Mouse (Mus musculus) embryonic facial prominence, embryonic 14.5 days (tissue): ENCODE measurements at regions not wholly inside any gene's neighbourhood (a gene's known extent, or its start where the extent isn't known, plus 50 kb on each side); places are given as distances from the start of the nearest gene placed in this dataset.

ENCODE experiments used
- ATAC-seq: fragments of 200-750 bp; cut with Nextera tagmentation; 2 replicates; pipeline ENCODE4 v1.8.0; 2017; ENCODE audit warnings: low read depth, moderate number of reproducible peaks, moderate TSS enrichment
- DNase-seq: peaks from one replicate; pipeline ENCODE4 v3.0.0-alpha.2; 2015; ENCODE audit warnings: low spot score
- H3K27ac ChIP-seq: fragments of 300-500 bp; sonication (generic); replicated peaks from 2 replicates; pipeline ENCODE4 v1.5.1; 2014; ENCODE audit warnings: low read depth, mild to moderate bottlenecking, low read length, moderate library complexity
- H3K27me3 ChIP-seq: fragments of 300-500 bp; sonication (generic); replicated peaks from 2 replicates; pipeline ENCODE4 v1.6.1; 2014; ENCODE audit warnings: low read length; ENCODE audit not compliant: control insufficient read depth, insufficient read depth
- H3K36me3 ChIP-seq: fragments of 300-500 bp; sonication (generic); 2 replicates; pipeline ENCODE4 v1.6.1; 2014; ENCODE audit warnings: low read length, mixed read lengths; ENCODE audit not compliant: control insufficient read depth, insufficient read depth
- H3K4me1 ChIP-seq: fragments of 300-500 bp; sonication (generic); 2 replicates; pipeline ENCODE4 v1.6.1; 2014; ENCODE audit warnings: antibody characterized with exemption, low read length; ENCODE audit not compliant: control insufficient read depth, insufficient read depth
- H3K4me2 ChIP-seq: fragments of 300-500 bp; sonication (generic); 2 replicates; pipeline ENCODE4 v1.6.1; 2014; ENCODE audit warnings: low read depth, mild to moderate bottlenecking, low read length, moderate library complexity, mixed read lengths
- H3K4me3 ChIP-seq: fragments of 300-500 bp; sonication (generic); 2 replicates; pipeline ENCODE4 v1.5.1; 2014; ENCODE audit warnings: low read depth, mild to moderate bottlenecking, low read length
- H3K9ac ChIP-seq: fragments of 300-500 bp; sonication (generic); 2 replicates; pipeline ENCODE4 v1.6.1; 2014; ENCODE audit warnings: low read depth, mild to moderate bottlenecking, low read length, moderate library complexity, mixed read lengths
- H3K9me3 ChIP-seq: fragments of 300-500 bp; sonication (generic); 2 replicates; pipeline ENCODE4 v1.6.1; 2016; ENCODE audit warnings: low read length; ENCODE audit not compliant: control insufficient read depth
- WGBS: fragments of 180-500 bp; shearing (Covaris S2); extraction: QIAGEN DNeasy Blood & Tissue Kit; methylation state at CpG from one replicate; pipeline ENCODE4 v1.1.7; 2014; 5-methylcytosine and 5-hydroxymethylcytosine counted together

GRCm38 (mm10) chr13:48316747-48317146, 55.7 kb downstream of the Id4 start:
- H3K4me2 ChIP-seq, result no peak overlapping the region
- H3K9ac ChIP-seq, result no peak overlapping the region
- DNase-seq, result peak; percentile 69
- H3K9me3 ChIP-seq, result no peaks in the 10 kb centered on the region
- no peaks in the 10 kb centered on the region for H3K27me3 ChIP-seq
- WGBS, result 22% methylated on average over 9 of the region's 9 CpGs
- no peaks in the 10 kb centered on the region for H3K36me3 ChIP-seq
- no peaks in the 10 kb centered on the region; the same call in 1 of the 2 replicates for H3K4me1 ChIP-seq
- no peak overlapping the region for H3K27ac ChIP-seq
- H3K4me3 ChIP-seq, result no peak overlapping the region
- peak; percentile 84 for ATAC-seq

- H3K4me1 ChIP-seq, result no peaks in the 10 kb centered on the region; the same call in 1 of the 2 replicates
- no peak overlapping the region for H3K9ac ChIP-seq
- H3K27me3 ChIP-seq, result no peaks in the 10 kb centered on the region
- 34% methylated on average over 7 of the region's 7 CpGs for WGBS
- H3K4me2 ChIP-seq, result no peak overlapping the region
- no peak for DNase-seq
- H3K27ac ChIP-seq, result no peak overlapping the region
- no peaks in the 10 kb centered on the region for H3K9me3 ChIP-seq
- no peak for ATAC-seq
- no peak overlapping the region for H3K4me3 ChIP-seq
- H3K36me3 ChIP-seq, result no peaks in the 10 kb centered on the region
These were observed 56.4 kb downstream of the Id4 start for GRCm38 (mm10) chr13:48317457-48317856.

DNA sequence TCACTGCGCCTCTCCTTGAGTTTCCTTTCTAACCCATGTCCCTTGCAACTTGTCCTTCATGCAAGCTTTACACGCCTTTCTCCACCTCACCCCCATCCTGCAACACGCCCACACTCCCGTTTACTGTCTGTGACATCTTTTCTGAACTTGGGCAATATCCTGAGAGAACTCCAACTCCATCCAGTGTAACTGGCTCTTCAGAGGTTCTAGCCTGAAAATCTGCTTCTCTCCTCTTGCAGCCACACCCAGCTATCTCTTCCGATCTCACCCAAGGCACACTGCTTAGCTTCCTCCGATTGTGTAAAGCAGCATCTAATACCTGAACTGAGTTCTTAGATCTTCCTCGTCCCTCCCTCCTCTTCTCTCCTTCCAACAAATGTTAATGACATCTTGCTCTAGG, 58.0 kb downstream of the Id4 start:
- H3K4me2 ChIP-seq, result no peak overlapping the region
- 77% methylated on average over 7 of the region's 7 CpGs for WGBS
- H3K9ac ChIP-seq, result no peak overlapping the region
- no peak overlapping the region for H3K27ac ChIP-seq
- H3K27me3 ChIP-seq, result no peaks in the 10 kb centered on the region
- H3K9me3 ChIP-seq, result no peaks in the 10 kb centered on the region
- ATAC-seq, result no peak
- H3K4me1 ChIP-seq, result no peaks in the 10 kb centered on the region; the same call in 1 of the 2 replicates
- H3K36me3 ChIP-seq, result no peaks in the 10 kb centered on the region
- H3K4me3 ChIP-seq, result no peak overlapping the region
- DNase-seq, result no peak

DNA sequence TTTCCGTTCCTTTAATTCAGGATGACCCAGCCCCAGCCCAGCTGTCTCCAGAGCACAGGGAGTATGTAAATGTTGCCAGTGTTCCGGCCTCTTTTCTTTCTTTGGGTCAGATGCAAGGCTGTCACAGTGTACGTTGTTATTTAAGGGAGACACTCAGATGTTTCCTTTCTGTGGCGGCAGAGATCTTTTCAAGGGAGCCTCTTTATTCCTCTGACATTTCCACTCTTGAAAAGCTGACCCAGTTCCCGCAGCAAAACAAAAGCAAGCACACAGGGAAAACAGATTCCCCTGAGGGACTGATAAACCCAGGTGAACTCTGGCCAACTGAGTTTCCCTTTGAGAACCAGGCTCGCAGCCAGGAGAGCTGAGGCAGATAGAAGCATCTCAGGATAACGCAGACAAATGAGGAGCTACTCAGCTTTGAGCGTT, 63.3 kb downstream of the Id4 start:
- DNase-seq (peak; percentile 47), ATAC-seq (no peak)
- H3K27me3 ChIP-seq, result no peaks in the 10 kb centered on the region
- 4% methylated on average over 8 of the region's 8 CpGs for WGBS
- H3K36me3 ChIP-seq, result no peaks in the 10 kb centered on the region
- H3K27ac ChIP-seq, result no peak overlapping the region
- no peaks in the 10 kb centered on the region for H3K9me3 ChIP-seq
- H3K4me3 ChIP-seq, result no peak overlapping the region
- H3K4me1 ChIP-seq, result 0 out of 2 replicates have a peak, but pooled peaks cover 4% of the 10 kb centered on the region
- peak overlapping the region; percentile 2; the same call in 1 of the 2 replicates for H3K4me2 ChIP-seq
- no peak overlapping the region for H3K9ac ChIP-seq

DNA sequence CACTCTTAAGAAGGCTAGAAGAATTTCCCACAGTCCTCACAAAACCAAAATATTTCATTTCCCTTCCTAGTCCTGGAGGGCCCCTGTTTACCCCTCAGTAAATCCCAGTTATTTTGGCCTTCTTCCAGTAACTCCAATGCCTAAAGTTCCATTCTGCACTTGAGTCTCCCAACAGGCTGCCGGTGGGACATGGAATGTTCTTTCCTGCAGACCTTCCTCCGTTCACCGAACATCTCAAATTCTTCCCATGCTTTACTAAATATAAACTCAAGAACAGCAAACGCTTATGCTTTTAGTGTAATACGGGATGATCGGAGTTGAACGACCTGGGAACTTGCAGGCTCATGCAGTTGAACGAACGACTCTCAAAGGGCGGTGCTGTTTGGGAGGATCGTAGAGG, 69.6 kb downstream of the Id4 start:
- Histone ChIP-seq H3K4me3 (no peak overlapping the region), H3K36me3 (no peaks in the 10 kb centered on the region), H3K27me3 (no peaks in the 10 kb centered on the region), H3K9ac (no peak overlapping the region), H3K4me2 (no peak overlapping the region), H3K27ac (no peak overlapping the region), H3K4me1 (no peaks in the 10 kb centered on the region; the same call in 1 of the 2 replicates), H3K9me3 (no peaks in the 10 kb centered on the region)
- 70% methylated on average over 11 of the region's 11 CpGs for WGBS
- ATAC-seq, result no peak
- DNase-seq, result peak; percentile 41

GRCm38 (mm10) chr13:48336135-48336534, 75.1 kb downstream of the Id4 start:
- Histone ChIP-seq H3K27ac (no peak overlapping the region), H3K4me1 (no peaks in the 10 kb centered on the region), H3K9ac (no peak overlapping the region)

DNA sequence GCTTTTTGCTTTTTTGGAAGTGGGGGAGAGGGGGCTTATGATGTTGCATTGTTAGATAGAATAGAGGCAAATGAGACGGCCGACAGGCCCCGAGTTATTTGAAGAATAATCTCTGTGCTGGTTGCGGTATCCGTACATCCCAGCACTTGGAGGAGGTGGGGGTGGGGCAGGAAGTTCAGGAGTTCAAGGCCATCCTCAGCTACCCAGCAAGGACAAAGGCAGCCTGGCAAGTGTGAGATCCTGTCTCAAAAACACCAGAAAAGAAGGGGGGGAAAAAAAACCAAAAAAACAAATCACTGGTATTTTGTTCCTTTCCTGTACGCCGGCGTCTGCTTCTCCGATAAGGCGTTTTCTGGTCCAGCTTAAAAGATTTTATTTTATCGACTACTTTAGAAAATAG, 75.6 kb downstream of the Id4 start:
- no peak for ATAC-seq
- H3K4me3 ChIP-seq, result no peak overlapping the region
- DNase-seq, result no peak
- H3K36me3 ChIP-seq, result no peaks in the 10 kb centered on the region
- no peaks in the 10 kb centered on the region for H3K9me3 ChIP-seq
- H3K4me1 ChIP-seq, result no peaks in the 10 kb centered on the region
- H3K9ac ChIP-seq, result no peak overlapping the region
- H3K27ac ChIP-seq, result no peak overlapping the region
- H3K27me3 ChIP-seq, result no peaks in the 10 kb centered on the region
- H3K4me2 ChIP-seq, result no peak overlapping the region
- WGBS, result 69% methylated on average over 11 of the region's 11 CpGs

More at GRCm38 (mm10) chr13:48336135-48336534, 75.1 kb downstream of the Id4 start:
- ATAC-seq (no peak), DNase-seq (no peak)
- H3K36me3 ChIP-seq, result no peaks in the 10 kb centered on the region
- no peaks in the 10 kb centered on the region for H3K9me3 ChIP-seq
- WGBS, result 53% methylated on average over 13 of the region's 13 CpGs
- no peak overlapping the region for H3K4me3 ChIP-seq
- H3K4me2 ChIP-seq, result no peak overlapping the region
- H3K27me3 ChIP-seq, result no peaks in the 10 kb centered on the region

DNA sequence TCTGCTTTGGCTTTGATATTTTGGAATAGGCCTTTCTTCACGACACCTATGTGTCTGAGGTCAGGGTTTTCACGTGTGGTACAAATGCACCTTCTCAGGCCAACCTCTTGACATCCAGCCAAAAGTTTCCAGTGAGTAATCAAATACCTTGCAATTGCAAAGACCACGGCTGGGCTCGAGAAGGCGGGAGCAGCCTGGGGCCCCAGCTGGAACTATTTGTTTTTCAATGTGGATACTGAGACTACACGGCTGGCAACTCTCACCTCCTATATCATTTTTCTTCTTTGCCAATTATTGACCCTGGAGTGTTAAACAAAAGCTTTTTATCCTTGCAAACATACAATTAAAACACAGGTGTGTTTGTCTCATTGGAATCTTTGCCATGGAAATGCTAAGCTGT, 77.5 kb downstream of the Id4 start:
- Histone ChIP-seq H3K9ac (no peak overlapping the region), H3K4me1 (no peaks in the 10 kb centered on the region), H3K27me3 (no peaks in the 10 kb centered on the region), H3K9me3 (no peaks in the 10 kb centered on the region), H3K4me2 (no peak overlapping the region), H3K4me3 (no peak overlapping the region), H3K36me3 (no peaks in the 10 kb centered on the region), H3K27ac (no peak overlapping the region)
- ATAC-seq, result no peak; the same call in 1 of the 2 replicates
- 34% methylated on average over 6 of the region's 6 CpGs for WGBS
- peak; percentile 32 for DNase-seq

DNA sequence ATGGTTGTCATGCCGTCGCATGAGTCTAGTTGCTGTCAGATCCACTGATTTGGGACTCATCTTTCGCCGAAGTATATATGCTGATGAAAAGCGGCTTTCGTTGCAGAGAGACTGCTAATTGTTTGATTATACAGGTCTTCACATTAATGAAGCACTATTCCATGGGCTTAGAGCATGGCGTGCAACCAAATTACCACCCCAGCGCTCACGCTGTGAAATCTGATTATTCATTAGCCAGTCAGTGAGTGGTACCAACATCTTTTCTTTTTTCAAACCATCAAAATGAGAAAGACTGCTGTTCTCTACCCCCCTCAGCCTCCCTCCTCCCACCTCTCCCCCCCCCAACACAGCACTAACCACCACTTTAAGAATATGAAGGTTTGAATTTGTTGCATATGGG, 89.1 kb downstream of the Id4 start:
- WGBS, result 91% methylated on average over 9 of the region's 9 CpGs
- H3K9ac ChIP-seq, result no peak overlapping the region
- DNase-seq (no peak), ATAC-seq (no peak)
- H3K27me3 ChIP-seq, result no peaks in the 10 kb centered on the region
- no peaks in the 10 kb centered on the region for H3K9me3 ChIP-seq
- H3K4me2 ChIP-seq, result no peak overlapping the region
- no peak overlapping the region for H3K4me3 ChIP-seq
- H3K4me1 ChIP-seq, result no peaks in the 10 kb centered on the region
- H3K27ac ChIP-seq, result no peak overlapping the region
- H3K36me3 ChIP-seq, result no peaks in the 10 kb centered on the region
